Mouse (Mus musculus) neural tube, embryonic 13.5 days (tissue): Measurements from ENCODE around the gene Ctdspl2. TPM values are rescaled to one million over a fixed set of nuclear protein-coding genes. Genes with fewer than 3 reads are reported as not detected.

Experiments used
- microRNA-seq: library from miRNA; unstranded; fragments of <30 nt; microRNA quantifications from one replicate; pipeline ENCODE4, GENCODE M21; 2016
- polyA plus RNA-seq: library from polyadenylated mRNA; unstranded; fragments of >200 nt; fragmentation: Nextera tagmentation; extraction: Ambion mirVana; gene quantifications from 2 replicates; pipeline ENCODE4 v1.2.1, GENCODE M21; 2015

The Ctdspl2 gene
- polyA plus RNA-seq, 1 experiment from 2014 or later: 30.9 TPM

Small RNAs within 50 kb of the gene (microRNA-seq; reads per million reads assigned to microRNA genes)
- gene Gm47314: not detected

Other genes starting within 250 kb of the Ctdspl2 start
- 28.1 and 31.9 TPM in 2 replicates for gene Frmd5, start 148.9 kb upstream of the Ctdspl2 start, polyA plus RNA-seq
- 30.1 and 32.0 TPM in 2 replicates for gene Casc4, start 89.0 kb upstream of the Ctdspl2 start, polyA plus RNA-seq
- gene Mageb3, start 91 bp downstream of the Ctdspl2 start, polyA plus RNA-seq: 0.53 and 0.85 TPM in 2 replicates
- gene Eif3j1, start 72.5 kb downstream of the Ctdspl2 start, polyA plus RNA-seq: 10.4 TPM in 2 replicates
- gene Spg11, start 162.4 kb downstream of the Ctdspl2 start, polyA plus RNA-seq: 6.4 and 6.8 TPM in 2 replicates
- gene B2m, start 191.7 kb downstream of the Ctdspl2 start, polyA plus RNA-seq: 141 and 142 TPM in 2 replicates
- gene Trim69, start 204.7 kb downstream of the Ctdspl2 start, polyA plus RNA-seq: not detected in 2 replicates
- gene Patl2, start 230.2 kb downstream of the Ctdspl2 start, polyA plus RNA-seq: not detected in 2 replicates
- gene Terb2, start 230.3 kb downstream of the Ctdspl2 start, polyA plus RNA-seq: not detected in 2 replicates